Mouse (Mus musculus) megakaryocyte-erythroid progenitor cell, adult 5 weeks (primary cell): ENCODE data around the gene Tmem39a. TPM values are rescaled to one million over a fixed set of nuclear protein-coding genes. Genes with fewer than 3 reads are reported as not detected.

Experiments used
- polyA plus RNA-seq: library from polyadenylated mRNA; stranded (reverse); fragments of >175 nt; gene quantifications from 2 replicates; pipeline ENCODE4 v1.2.3, GENCODE M21; 2012

Gene Tmem39a
- polyA plus RNA-seq = 29.0 and 33.1 TPM in 2 replicates

GRCm38 (mm10) chr16:38558221-38558748, at the start of gene Tmem39a:
Gene Tmem39a, plus strand, starts transcription at chr16:38558698.

GRCm38 (mm10) chr16:38522129-38523084, 36.1 kb upstream of the Tmem39a start, which contains the start of gene Timmdc1:
Gene Timmdc1, minus strand, starts transcription at chr16:38522663.

DNA sequence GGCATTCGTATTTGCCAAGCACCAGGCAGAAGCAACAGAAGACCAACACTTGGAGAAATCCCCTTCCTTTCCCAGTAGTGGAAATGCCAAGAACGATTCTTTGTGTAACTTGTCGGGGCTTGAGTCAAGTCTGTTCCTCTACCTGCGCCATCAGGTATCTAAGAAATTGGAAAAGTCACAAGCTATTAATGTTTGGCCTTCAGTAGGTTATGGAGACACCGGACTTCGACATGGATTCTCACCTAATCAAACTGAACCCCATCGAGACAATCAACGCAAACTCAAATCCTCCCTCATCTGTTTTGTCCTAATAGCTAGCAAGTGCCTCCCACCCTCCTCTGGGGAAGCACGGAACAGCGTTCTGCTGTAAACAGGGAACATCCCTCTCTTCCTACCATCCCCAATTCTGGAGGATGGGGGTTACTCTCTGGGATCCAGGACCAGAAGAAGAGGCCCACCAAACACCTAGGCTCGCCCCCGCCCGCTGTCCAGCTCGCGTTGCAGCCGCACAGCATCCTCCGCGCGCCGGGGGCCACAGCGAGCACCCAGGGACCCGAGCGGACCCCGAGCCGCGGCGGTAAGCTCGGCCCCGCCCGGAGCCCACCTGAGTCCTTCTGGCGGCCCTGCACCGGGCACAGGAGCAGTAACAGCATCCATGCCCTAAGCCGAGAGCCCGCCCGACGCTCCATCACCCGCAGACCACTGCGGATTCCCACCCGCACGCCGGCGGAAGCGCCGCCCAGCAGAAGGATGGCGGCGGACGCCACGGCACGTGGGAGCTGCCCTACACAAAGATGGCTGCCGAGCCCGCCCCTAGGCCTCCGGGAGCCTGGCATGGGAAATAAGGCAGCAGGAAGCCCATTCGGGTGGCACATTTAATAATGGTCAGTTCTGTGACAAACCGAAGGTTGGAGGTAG, 8.8 kb upstream of the Tmem39a start, which contains the start of gene Poglut1:
TSS of gene Poglut1 (minus strand) at position 780 of the 918 bp plus-strand sequence.

Other genes with a start within 250 kb of the Tmem39a start
- gene Maats1, start 216.6 kb upstream of the Tmem39a start, polyA plus RNA-seq = 0.09 TPM in 1 of 2 replicates, not detected in the other
- 81.9 and 143 TPM in 2 replicates for gene Cox17, start 211.7 kb upstream of the Tmem39a start, polyA plus RNA-seq
- gene Gm21987, start 211.7 kb upstream of the Tmem39a start, polyA plus RNA-seq = 505 and 528 TPM in 2 replicates
- 0.60 and 1.5 TPM in 2 replicates for gene Popdc2, start 196.5 kb upstream of the Tmem39a start, polyA plus RNA-seq
- gene Pla1a, start 125.6 kb upstream of the Tmem39a start, polyA plus RNA-seq = not detected in 2 replicates
- gene Adprh, start 106.0 kb upstream of the Tmem39a start, polyA plus RNA-seq = 168 and 179 TPM in 2 replicates
- gene Cd80, start 103.1 kb upstream of the Tmem39a start, polyA plus RNA-seq = 0.09 and 0.50 TPM in 2 replicates
- gene Timmdc1, start 36.0 kb upstream of the Tmem39a start, polyA plus RNA-seq = 19.6 and 24.6 TPM in 2 replicates
- 8.7 and 9.7 TPM in 2 replicates for gene Poglut1, start 8.4 kb upstream of the Tmem39a start, polyA plus RNA-seq
- 6.5 and 7.6 TPM in 2 replicates for gene Arhgap31, start 154.6 kb downstream of the Tmem39a start, polyA plus RNA-seq
- gene B4galt4, start 183.6 kb downstream of the Tmem39a start, polyA plus RNA-seq = 4.1 and 7.0 TPM in 2 replicates
- gene Upk1b, start 241.6 kb downstream of the Tmem39a start, polyA plus RNA-seq = 0.03 and 0.12 TPM in 2 replicates